18 mouse cellular contexts compared by ENCODE assay signal in the genomic region with DNA sequence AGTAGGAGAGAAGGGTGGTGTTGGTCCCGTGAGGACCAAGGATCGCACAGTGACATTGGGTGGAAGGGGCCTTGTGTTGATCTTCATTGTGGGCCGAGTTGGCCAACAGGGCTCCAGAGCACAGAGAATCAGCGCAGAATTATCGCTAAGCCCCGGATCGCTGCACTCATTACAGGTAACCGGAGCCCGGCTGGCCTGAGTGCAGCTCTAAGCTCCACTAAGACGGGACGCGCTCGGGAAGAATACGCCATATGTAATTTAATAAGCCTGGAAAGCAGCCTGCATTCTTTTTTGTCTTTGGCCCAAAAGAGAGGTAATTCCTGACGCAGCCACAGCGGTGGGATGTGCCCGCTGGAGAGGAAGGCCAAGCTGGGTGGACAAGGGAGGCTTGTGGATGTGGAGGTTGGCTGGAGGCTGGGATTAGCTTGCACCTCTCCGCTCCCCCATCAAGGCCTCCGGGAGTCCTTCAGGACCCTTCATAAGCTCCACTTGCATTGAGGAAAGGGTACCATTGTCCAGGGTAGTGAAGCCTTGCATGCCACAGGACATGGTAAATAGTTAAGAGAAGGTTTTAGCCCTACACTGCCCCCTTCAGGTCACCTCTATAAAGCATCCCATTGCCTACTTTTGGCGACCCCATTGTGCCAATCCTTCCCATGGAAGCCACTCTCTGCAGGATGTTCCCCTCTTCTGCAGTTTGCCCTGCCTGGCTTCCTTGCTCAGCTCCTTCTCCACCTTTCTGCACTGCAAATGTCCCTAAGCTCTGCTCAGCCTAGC.
DNase-seq lines count a peak whose midpoint lies in the region; ATAC-seq and TF ChIP-seq lines count a peak whose summit lies in the region.
"Had no signal": no experiment of that assay in that cellular context is flagged by ENCODE, and none has a peak within 500 bp of the region (broad histone marks: within the 10 kb centered on the region; RNA-seq: fewer than 3 reads in every experiment).

No protein-coding gene starts in this region.

- no peak overlapping the region for H3K4me2 ChIP-seq in kidney, postnatal 0 days (ENCODE audit: low read length)
- H3K4me2 ChIP-seq in embryonic facial prominence, embryonic 15.5 days (replicated peaks), result no peak overlapping the region
- H3K4me2 ChIP-seq: forebrain, embryonic 12.5 days; heart, embryonic 13.5 days; hindbrain, embryonic 12.5 days; liver, embryonic 13.5 days had no signal

- WGBS in kidney, postnatal 0 days, result 68% methylated on average over 20 of the region's 20 CpGs
- WGBS in embryonic facial prominence, embryonic 15.5 days, result 40% methylated on average over 20 of the region's 20 CpGs

- no peak overlapping the region for H3K27ac ChIP-seq in kidney, postnatal 0 days
- H3K27ac ChIP-seq in embryonic facial prominence, embryonic 15.5 days (replicated peaks), result no peak overlapping the region
- H3K27ac ChIP-seq: forebrain, embryonic 12.5 days; heart, embryonic 13.5 days; hindbrain, embryonic 12.5 days; liver, embryonic 13.5 days had no signal

- H3K4me3 ChIP-seq in kidney, postnatal 0 days (replicated peaks; ENCODE audit: low read depth, low read length), result no peak overlapping the region
- no peak overlapping the region for H3K4me3 ChIP-seq in embryonic facial prominence, embryonic 15.5 days (replicated peaks)
- H3K4me3 ChIP-seq: forebrain, embryonic 12.5 days; heart, embryonic 13.5 days; hindbrain, embryonic 12.5 days; liver, embryonic 13.5 days had no signal

- ATAC-seq in kidney, postnatal 0 days (replicated peaks; ENCODE audit: low FRiP score, low read depth), result no peak
- 0 out of 2 replicates have a peak, but pooled peaks have one; percentile 29 for ATAC-seq in embryonic facial prominence, embryonic 15.5 days (ENCODE audit: insufficient number of reproducible peaks, low FRiP score, low TSS enrichment, low read depth)

- peak; percentile 26 to 42 for DNase-seq in cerebellum, postnatal 14 days
- DNase-seq in cerebellum, adult 9-10 months, result no peak
- peak; percentile 14 for DNase-seq in kidney, postnatal 0 days (ENCODE audit: low spot score)
- no peak for DNase-seq in kidney, postnatal 14 days
- peak; percentile 67 for DNase-seq in R1 (ENCODE audit: low read depth, low spot score)
- no peak for DNase-seq in thymus, postnatal 25 days
- DNase-seq in layer of hippocampus, postnatal 14 days (ENCODE audit: low spot score in 2 of 2), result no peak
- DNase-seq: adrenal gland, adult 2 months; cerebellum, postnatal 25 days; kidney, adult 18-20 months; liver, embryonic 13.5 days; lung, postnatal 36 days; midbrain, embryonic 14.5 days; spleen, adult 18-20 months had no signal

- H3K9ac ChIP-seq in kidney, postnatal 0 days (ENCODE audit: low read depth, low read length), result no peak overlapping the region
- H3K9ac ChIP-seq in embryonic facial prominence, embryonic 15.5 days, result no peak overlapping the region
- H3K9ac ChIP-seq: forebrain, embryonic 12.5 days; heart, embryonic 13.5 days; hindbrain, embryonic 12.5 days; liver, embryonic 13.5 days had no signal

- no peaks in the 10 kb centered on the region for H3K9me3 ChIP-seq in kidney, postnatal 0 days (replicated peaks; ENCODE audit: low read length)
- H3K9me3 ChIP-seq in embryonic facial prominence, embryonic 15.5 days (replicated peaks), result no peaks in the 10 kb centered on the region
- H3K9me3 ChIP-seq: forebrain, embryonic 12.5 days; heart, embryonic 13.5 days; hindbrain, embryonic 12.5 days; liver, embryonic 13.5 days had no signal

- no peaks in the 10 kb centered on the region for H3K27me3 ChIP-seq in kidney, postnatal 0 days (ENCODE audit: insufficient read depth, low read length)
- no peaks in the 10 kb centered on the region for H3K27me3 ChIP-seq in embryonic facial prominence, embryonic 15.5 days
- H3K27me3 ChIP-seq: forebrain, embryonic 12.5 days; hindbrain, embryonic 12.5 days; liver, embryonic 13.5 days had no signal

- peak; percentile 48 for TF ChIP-seq CTCF in kidney, postnatal 0 days (IDR thresholded peaks at IDR 0.05; ENCODE audit: low read depth)

- no peaks in the 10 kb centered on the region for H3K36me3 ChIP-seq in kidney, postnatal 0 days (ENCODE audit: insufficient read depth, low read length)
- H3K36me3 ChIP-seq in embryonic facial prominence, embryonic 15.5 days, result no peaks in the 10 kb centered on the region
- H3K36me3 ChIP-seq: forebrain, embryonic 12.5 days; heart, embryonic 13.5 days; hindbrain, embryonic 12.5 days; liver, embryonic 13.5 days had no signal

- no peaks in the 10 kb centered on the region; the same call in 1 of the 2 replicates for H3K4me1 ChIP-seq in kidney, postnatal 0 days (replicated peaks; ENCODE audit: insufficient read depth, low read length)
- 0 out of 2 replicates have a peak, but pooled peaks cover 9% of the 10 kb centered on the region for H3K4me1 ChIP-seq in embryonic facial prominence, embryonic 15.5 days
- H3K4me1 ChIP-seq: forebrain, embryonic 12.5 days; heart, embryonic 13.5 days; hindbrain, embryonic 12.5 days; liver, embryonic 13.5 days had no signal

Comparison
In these comparisons a context has a peak if more than half of its experiments do, and no peak if none do; other contexts are left out.
1. DNase-seq: peak in cerebellum, postnatal 14 days (2 of 2), kidney, postnatal 0 days (single experiment) and R1 (single experiment); none in cerebellum, adult 9-10 months (single experiment), kidney, postnatal 14 days (single experiment), thymus, postnatal 25 days (single experiment) and layer of hippocampus, postnatal 14 days (0 of 2).